Mouse (Mus musculus) granulocyte monocyte progenitor cell, adult 5-6 weeks (primary cell): ENCODE data around the gene Phc2. TPM values are rescaled to one million over a fixed set of nuclear protein-coding genes. Genes with fewer than 3 reads are reported as not detected.

Source experiments
- total RNA-seq, 2 experiments: library from RNA; stranded (forward) in 1 of 2; stranded (reverse) in 1 of 2; fragments of 200-712, 200-1000 nt in 1 of 2; fragments of >200 nt in 1 of 2; fragmentation: Nextera tagmentation in 1 of 2; gene quantifications; 2 replicates each; pipeline ENCODE4 v1.2.3; 2014 to 2017

Gene Phc2
- total RNA-seq, 2 experiments from 2014 or later, result 17.5 to 33.7 TPM

Other genes starting within 250 kb of the Phc2 start
- 3.0 and 11.8 TPM in 2 replicates for gene Zscan20, start 44.6 kb upstream of the Phc2 start, total RNA-seq (2014; fragmentation: Nextera tagmentation)
- gene Zscan20, start 44.6 kb upstream of the Phc2 start, total RNA-seq (2017), result 2.2 and 3.0 TPM in 2 replicates
- gene Tlr12, start 36.1 kb upstream of the Phc2 start, total RNA-seq (2014; fragmentation: Nextera tagmentation), result 0.82 and 2.3 TPM in 2 replicates
- 0.13 TPM in 1 of 2 replicates, not detected in the other for gene Tlr12, start 36.1 kb upstream of the Phc2 start, total RNA-seq (2017)
- gene A3galt2, start 100.7 kb downstream of the Phc2 start, total RNA-seq (2014; fragmentation: Nextera tagmentation), result not detected in 2 replicates
- 0.04 TPM in 1 of 2 replicates, not detected in the other for gene A3galt2, start 100.7 kb downstream of the Phc2 start, total RNA-seq (2017)
- gene Zfp362, start 151.3 kb downstream of the Phc2 start, total RNA-seq (2014; fragmentation: Nextera tagmentation), result 32.7 and 40.1 TPM in 2 replicates
- 3.7 and 4.4 TPM in 2 replicates for gene Zfp362, start 151.3 kb downstream of the Phc2 start, total RNA-seq (2017)
- gene Trim62, start 228.9 kb downstream of the Phc2 start, total RNA-seq (2014; fragmentation: Nextera tagmentation), result 0.34 and 2.1 TPM in 2 replicates
- 0.10 and 0.30 TPM in 2 replicates for gene Trim62, start 228.9 kb downstream of the Phc2 start, total RNA-seq (2017)